Mouse (Mus musculus) heart, postnatal 0 days (tissue): ENCODE measurements around the gene Jak1. TPM values are rescaled to one million over a fixed set of nuclear protein-coding genes. Genes with fewer than 3 reads are reported as not detected.

Experiments
- ATAC-seq: fragments of 200-750 bp; cut with Nextera tagmentation; 2 replicates; pipeline ENCODE4 v1.8.0; 2017; ENCODE audit warnings: low read depth, moderate number of reproducible peaks, moderate library complexity; ENCODE audit not compliant: insufficient read depth
- DNase-seq: peaks from one replicate; pipeline ENCODE4 v3.0.0-alpha.2; 2016; ENCODE audit warnings: low spot score
- H3K27ac ChIP-seq: fragments of 300-500 bp; sonication (generic); 2 replicates; pipeline ENCODE4 v1.5.1; 2014; ENCODE audit warnings: low read depth, mild to moderate bottlenecking
- H3K27me3 ChIP-seq: fragments of 300-500 bp; sonication (generic); 2 replicates; pipeline ENCODE4 v1.6.1; 2014; ENCODE audit warnings: low read length, mixed read lengths; ENCODE audit not compliant: control insufficient read depth, insufficient read depth
- H3K36me3 ChIP-seq: fragments of 300-500 bp; sonication (generic); replicated peaks from 2 replicates; pipeline ENCODE4 v1.6.1; 2014; ENCODE audit warnings: low read length, mixed read lengths; ENCODE audit not compliant: control insufficient read depth, insufficient read depth
- H3K4me1 ChIP-seq: fragments of 300-500 bp; sonication (generic); 2 replicates; pipeline ENCODE4 v1.6.1; 2014; ENCODE audit warnings: antibody characterized with exemption; ENCODE audit not compliant: control insufficient read depth, insufficient read depth
- H3K4me2 ChIP-seq: fragments of 300-500 bp; sonication (generic); 2 replicates; pipeline ENCODE4 v1.6.1; 2014; ENCODE audit warnings: low read depth, mild to moderate bottlenecking, low read length, moderate library complexity
- H3K4me3 ChIP-seq: fragments of 300-500 bp; sonication (generic); 2 replicates; pipeline ENCODE4 v1.5.1; 2014; ENCODE audit warnings: low read depth, low read length
- H3K9ac ChIP-seq: fragments of 300-500 bp; sonication (generic); replicated peaks from 2 replicates; pipeline ENCODE4 v1.6.1; 2014; ENCODE audit warnings: low read depth, low read length, mixed read lengths
- H3K9me3 ChIP-seq: fragments of 300-500 bp; sonication (generic); replicated peaks from 2 replicates; pipeline ENCODE4 v1.6.1; 2016; ENCODE audit warnings: low read length; ENCODE audit not compliant: control insufficient read depth
- CTCF ChIP-seq: IDR thresholded peaks from 2 replicates; pipeline ENCODE4 v1.5.1; 2016; ENCODE audit warnings: antibody characterized with exemption, control low read depth, low read depth
- EP300 ChIP-seq: IDR thresholded peaks from 2 replicates; pipeline ENCODE4 v1.6.1; 2016; ENCODE audit warnings: antibody characterized with exemption, low read depth
- WGBS: fragments of 180-500 bp; shearing (Covaris S2); extraction: QIAGEN DNeasy Blood & Tissue Kit; methylation state at CpG from one replicate; pipeline ENCODE4 v1.1.7; 2014; 5-methylcytosine and 5-hydroxymethylcytosine counted together
- polyA plus RNA-seq: library from polyadenylated mRNA; unstranded; fragments of >200 nt; fragmentation: Nextera tagmentation; extraction: Ambion mirVana; gene quantifications from 2 replicates; pipeline ENCODE4 v1.2.1, GENCODE M21; 2015
- total RNA-seq: library from RNA; depleted of rRNA; stranded (reverse); fragments of >200 nt; gene quantifications from 2 replicates; pipeline ENCODE4 v1.2.3, GENCODE M21; 2014; ENCODE audit warnings: low replicate concordance

The Jak1 gene
- total and polyA plus RNA-seq, 2 experiments from 2014 or later, result 44.2 to 63.4 TPM

- no peak overlapping the region for H3K4me3 ChIP-seq
- H3K9ac ChIP-seq, result no peak overlapping the region
- TF ChIP-seq EP300 (no peak), CTCF (no peak)
- no peak for ATAC-seq
- H3K9me3 ChIP-seq, result no peaks in the 10 kb centered on the region
- no peaks in the 10 kb centered on the region for H3K27me3 ChIP-seq
- DNase-seq, result no peak
- peaks cover 17% of the 10 kb centered on the region for H3K4me1 ChIP-seq
- 85% methylated on average over 10 of the region's 10 CpGs for WGBS
- no peak overlapping the region for H3K4me2 ChIP-seq
- no peak overlapping the region for H3K27ac ChIP-seq
- peaks cover 61% of the 10 kb centered on the region for H3K36me3 ChIP-seq
Measured at GRCm38 (mm10) chr4:101174916-101175625, 90.0 kb downstream of the Jak1 start.

- no peaks in the 10 kb centered on the region for H3K27me3 ChIP-seq
- no peak overlapping the region for H3K4me3 ChIP-seq
- no peak for TF ChIP-seq EP300
- TF ChIP-seq CTCF, result no peak
- no peak overlapping the region for H3K4me2 ChIP-seq
- H3K4me1 ChIP-seq, result peaks cover 11% of the 10 kb centered on the region
- no peak overlapping the region for H3K9ac ChIP-seq
- DNase-seq (no peak), ATAC-seq (no peak)
- no peaks in the 10 kb centered on the region for H3K9me3 ChIP-seq
- no peak overlapping the region for H3K27ac ChIP-seq
- WGBS, result 57% methylated on average over 2 of the region's 2 CpGs
- peaks cover 67% of the 10 kb centered on the region for H3K36me3 ChIP-seq
Measured at GRCm38 (mm10) chr4:101172738-101173137, 92.3 kb downstream of the Jak1 start.

GRCm38 (mm10) chr4:101168189-101168778 lies 96.8 kb downstream of the Jak1 start:
- H3K9ac ChIP-seq, result no peak overlapping the region
- DNase-seq, result peak; percentile 41

GRCm38 (mm10) chr4:101167777-101168176 lies 97.3 kb downstream of the Jak1 start:
- no peak for DNase-seq
- no peak for ATAC-seq
- no peak overlapping the region for H3K9ac ChIP-seq
- H3K4me1 ChIP-seq, result no peaks in the 10 kb centered on the region
- TF ChIP-seq EP300, result no peak
- no peak for TF ChIP-seq CTCF
- H3K9me3 ChIP-seq, result no peaks in the 10 kb centered on the region
- WGBS, result 86% methylated on average over 1 of the region's 1 CpGs
- H3K27ac ChIP-seq, result peak overlapping the region; percentile 16; the same call in 1 of the 2 replicates
- no peak overlapping the region for H3K4me2 ChIP-seq
- H3K4me3 ChIP-seq, result no peak overlapping the region
- H3K36me3 ChIP-seq, result peaks cover 72% of the 10 kb centered on the region
- no peaks in the 10 kb centered on the region for H3K27me3 ChIP-seq

More at GRCm38 (mm10) chr4:101168189-101168778, 96.8 kb downstream of the Jak1 start:
- no peaks in the 10 kb centered on the region for H3K9me3 ChIP-seq
- H3K4me1 ChIP-seq, result no peaks in the 10 kb centered on the region
- H3K27me3 ChIP-seq, result no peaks in the 10 kb centered on the region
- TF ChIP-seq CTCF (peak; percentile 68), EP300 (no peak)
- peaks cover 72% of the 10 kb centered on the region for H3K36me3 ChIP-seq
- ATAC-seq, result peak; percentile 25; the same call in 1 of the 2 replicates
- no peak overlapping the region for H3K4me2 ChIP-seq
- H3K4me3 ChIP-seq, result no peak overlapping the region
- 48% methylated on average over 6 of the region's 6 CpGs for WGBS
- peak overlapping the region; percentile 16; the same call in 1 of the 2 replicates for H3K27ac ChIP-seq

- H3K9me3 ChIP-seq, result no peaks in the 10 kb centered on the region
- H3K4me3 ChIP-seq, result no peak overlapping the region
- ATAC-seq, result no peak
- no peak overlapping the region for H3K27ac ChIP-seq
- peaks cover 74% of the 10 kb centered on the region for H3K36me3 ChIP-seq
- no peak overlapping the region for H3K9ac ChIP-seq
- no peak for TF ChIP-seq CTCF
- TF ChIP-seq EP300, result no peak
- H3K27me3 ChIP-seq, result no peaks in the 10 kb centered on the region
- no peak for DNase-seq
- H3K4me1 ChIP-seq, result no peaks in the 10 kb centered on the region
- 78% methylated on average over 4 of the region's 4 CpGs for whole genome bisulfite sequencing
- no peak overlapping the region for H3K4me2 ChIP-seq
Measured at GRCm38 (mm10) chr4:101165776-101166175, 99.3 kb downstream of the Jak1 start.
